Mouse (Mus musculus): Measurements from ENCODE around the gene Pm20d1.

Gene Pm20d1

DNA sequence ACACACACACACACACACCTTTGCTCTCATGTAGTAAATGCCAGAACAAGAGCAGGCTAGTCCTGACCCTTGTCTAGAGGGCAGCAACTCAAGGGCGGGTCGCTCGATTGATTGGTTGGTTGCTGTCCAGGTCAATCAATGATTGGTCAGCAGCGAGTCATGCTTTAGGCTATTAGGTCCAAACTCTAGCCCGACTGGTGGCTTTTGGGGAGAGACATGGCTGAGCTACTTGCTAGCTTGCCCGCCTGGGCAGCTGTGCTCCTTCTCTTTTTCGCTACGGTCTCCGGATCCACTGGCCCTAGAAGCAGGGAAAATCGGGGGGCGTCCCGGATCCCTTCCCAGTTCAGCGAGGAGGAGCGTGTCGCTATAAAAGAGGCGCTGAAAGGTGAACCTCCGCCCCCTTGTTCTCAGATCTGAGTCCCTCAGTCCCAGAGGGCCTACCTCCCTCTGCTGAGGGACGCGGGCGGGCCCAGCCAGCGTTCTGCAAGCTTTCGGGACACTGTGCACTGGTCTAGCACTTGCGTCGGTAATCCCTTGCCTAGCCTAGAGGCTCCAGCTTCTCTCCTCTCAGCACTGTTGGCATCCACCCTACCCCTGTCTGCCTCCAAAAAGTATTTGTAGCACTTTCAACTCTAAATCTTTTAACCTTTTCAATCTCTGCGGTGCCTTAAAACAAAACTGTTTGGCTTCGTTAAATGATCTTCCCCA, at the start of gene Pm20d1:
Gene Pm20d1 (plus strand): TSS at position 180 of the 708 bp plus-strand sequence.
- DNase-seq (ENCODE audit: low read depth), result no peak

DNA sequence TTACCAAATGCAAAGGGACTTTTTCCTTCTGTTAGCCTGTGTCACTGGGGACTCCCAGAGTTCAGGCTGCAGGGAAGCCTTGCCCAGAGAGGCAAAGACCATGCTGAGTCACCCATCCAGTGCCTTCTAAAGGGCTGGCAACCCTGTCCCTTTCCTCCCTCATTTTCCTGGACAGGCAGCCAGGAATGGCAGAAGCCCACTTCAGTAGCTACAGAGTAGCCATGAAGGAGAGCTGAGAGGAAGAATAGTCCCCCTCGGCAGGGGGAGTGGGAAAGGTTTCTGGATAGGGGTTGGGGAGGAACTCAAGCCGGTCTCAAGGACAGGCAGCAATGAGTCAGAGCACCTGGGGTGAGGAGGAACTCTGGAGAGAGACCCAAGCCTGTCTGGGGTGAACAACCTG, 49.4 kb upstream of the Pm20d1 start:
- DNase-seq (ENCODE audit: low read depth), result no peak

DNA sequence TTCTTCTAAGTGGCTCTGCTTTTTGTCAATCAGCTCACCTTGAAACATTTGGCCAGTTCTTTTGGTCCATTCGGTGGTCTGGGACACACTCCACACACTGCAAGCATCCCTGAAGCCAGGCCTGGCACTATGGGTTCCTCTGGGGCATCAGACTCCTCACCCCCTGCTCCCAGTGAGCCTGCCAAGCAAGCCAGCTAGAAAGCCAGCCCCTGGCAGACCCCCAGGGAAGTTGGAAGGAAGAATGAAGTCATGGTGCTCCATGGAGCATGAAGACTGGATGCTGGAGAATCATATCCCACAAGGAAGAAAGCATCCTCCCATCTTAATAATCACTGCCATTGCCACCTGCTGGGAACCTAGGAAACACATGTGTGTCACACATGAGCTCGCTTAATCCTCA, 48.5 kb upstream of the Pm20d1 start:
- DNase-seq (ENCODE audit: low read depth), result no peak

DNA sequence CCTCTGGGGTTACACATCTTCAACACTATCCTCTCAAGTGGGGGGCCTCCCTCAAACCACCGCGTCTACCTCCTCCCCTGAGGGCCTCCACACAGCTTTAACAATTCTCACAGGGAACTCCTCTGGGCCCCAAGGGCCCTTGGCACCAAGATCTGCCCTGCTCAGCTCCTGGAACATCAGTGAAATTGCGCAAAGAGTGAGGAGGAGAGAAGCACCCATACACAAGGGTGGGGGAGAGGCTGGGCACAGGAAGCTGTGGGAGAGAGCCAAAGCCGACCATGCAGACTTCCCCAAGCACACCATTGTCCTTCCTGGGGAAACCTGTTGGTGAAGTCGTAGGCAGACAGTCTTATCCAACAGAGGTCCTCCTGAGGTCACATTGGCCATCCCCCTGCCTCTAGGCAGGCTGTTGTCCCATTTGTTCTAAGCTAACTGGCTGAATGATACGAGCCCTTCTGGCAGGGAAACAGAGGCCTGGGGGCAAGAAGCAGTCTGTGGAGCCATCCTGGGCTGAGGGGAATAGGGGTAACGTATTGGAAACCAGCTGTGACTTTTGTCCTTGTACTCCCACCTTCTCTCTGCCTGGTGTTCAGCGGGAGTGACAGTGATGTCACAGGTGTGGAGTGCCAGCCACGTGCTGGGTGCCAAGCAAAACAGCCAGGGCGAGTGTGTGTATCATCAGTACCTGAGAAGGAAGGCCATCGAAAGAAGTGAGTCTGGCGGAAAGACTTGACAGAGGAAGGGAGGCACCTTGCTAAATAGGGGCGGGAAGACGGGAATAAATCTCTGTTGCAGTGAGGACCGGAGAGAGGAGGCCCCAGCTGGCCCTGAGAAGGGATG, 47.3 kb upstream of the Pm20d1 start:
- DNase-seq (ENCODE audit: low read depth), result no peak

DNA sequence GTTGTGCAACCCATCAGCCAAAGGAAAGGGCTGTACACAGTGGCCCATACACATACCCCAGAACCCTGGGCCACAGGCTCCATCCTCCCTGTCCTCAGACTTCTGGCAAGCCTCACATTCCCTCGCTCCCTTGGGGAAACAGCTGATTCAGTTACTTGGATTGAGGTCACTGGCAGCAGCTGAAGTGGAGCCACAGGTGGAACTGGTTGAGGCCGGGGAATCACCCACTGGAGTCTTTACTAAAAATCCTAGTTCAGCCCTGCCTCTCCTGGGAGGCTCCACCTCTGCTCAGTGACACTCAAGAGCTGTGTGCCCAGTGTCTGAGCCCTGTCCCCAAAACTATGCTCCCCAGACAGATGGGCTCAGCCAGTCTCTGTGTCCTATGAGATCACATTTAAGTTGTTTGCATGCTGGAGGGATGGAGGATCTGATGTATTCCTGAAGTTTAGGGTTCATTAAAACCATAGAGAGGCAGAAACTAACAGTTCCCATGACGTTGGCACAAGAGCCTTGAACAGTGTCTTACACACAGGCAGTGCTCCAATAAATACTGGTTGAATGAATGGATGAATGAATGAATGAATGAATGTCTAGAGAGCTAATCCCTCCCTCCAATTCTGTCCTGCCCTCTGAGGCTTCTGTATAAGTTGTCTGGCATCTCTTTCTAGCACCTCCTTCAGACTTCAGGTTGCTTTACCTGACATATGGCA, 45.8 kb upstream of the Pm20d1 start:
- DNase-seq (ENCODE audit: low read depth), result no peak

DNA sequence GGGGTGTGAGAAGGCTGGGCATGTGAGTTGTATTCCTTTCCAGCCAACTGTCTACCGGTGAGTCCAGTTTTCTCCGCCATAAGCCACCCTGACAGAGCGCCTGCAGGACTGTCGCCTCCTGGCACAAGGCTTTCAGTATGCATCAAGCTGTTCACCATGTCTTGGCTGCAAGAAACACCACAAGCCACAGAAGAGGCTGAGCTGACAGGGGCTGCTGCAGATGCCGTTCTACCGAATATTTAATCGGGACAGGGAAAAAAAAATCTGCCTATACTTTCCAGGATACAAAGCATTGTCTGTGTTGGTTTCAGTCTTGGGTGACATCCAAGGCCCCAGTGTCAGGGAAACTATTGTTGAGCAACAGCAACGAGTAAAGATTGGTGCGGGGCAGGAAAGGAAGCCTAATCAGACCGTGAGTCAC, 45.3 kb upstream of the Pm20d1 start:
- no peak for DNase-seq (ENCODE audit: low read depth)

DNA sequence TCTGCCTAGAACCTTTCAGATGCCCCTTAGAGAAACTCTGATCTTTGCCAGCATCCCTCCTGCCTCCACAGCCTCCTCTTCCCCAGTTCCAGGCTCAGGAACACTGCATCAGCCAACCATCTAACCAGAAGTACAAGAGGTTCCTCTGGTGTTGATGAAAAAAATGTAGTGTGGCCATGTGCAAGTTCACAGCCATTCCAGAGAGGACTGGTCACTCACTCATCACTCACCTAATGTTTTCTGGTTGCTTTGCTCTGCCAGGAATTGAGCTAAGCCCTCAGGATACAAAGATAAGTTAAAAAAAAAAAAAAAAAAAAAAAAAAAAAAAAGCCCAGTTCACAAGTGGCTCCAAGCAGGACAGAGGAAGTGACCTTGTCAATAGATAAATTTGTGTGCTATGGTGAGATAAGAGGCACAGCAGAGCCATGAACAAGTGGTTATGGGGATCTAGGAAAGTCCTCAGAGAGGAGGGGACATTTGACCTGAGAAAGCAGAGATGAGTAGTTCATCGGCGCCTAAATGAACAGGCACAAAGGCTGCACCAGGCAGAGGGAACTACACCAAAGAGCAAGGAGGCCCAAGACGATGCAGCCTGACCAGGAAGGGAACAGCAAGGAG, 42.9 kb upstream of the Pm20d1 start:
- no peak for DNase-seq (ENCODE audit: low read depth)

DNA sequence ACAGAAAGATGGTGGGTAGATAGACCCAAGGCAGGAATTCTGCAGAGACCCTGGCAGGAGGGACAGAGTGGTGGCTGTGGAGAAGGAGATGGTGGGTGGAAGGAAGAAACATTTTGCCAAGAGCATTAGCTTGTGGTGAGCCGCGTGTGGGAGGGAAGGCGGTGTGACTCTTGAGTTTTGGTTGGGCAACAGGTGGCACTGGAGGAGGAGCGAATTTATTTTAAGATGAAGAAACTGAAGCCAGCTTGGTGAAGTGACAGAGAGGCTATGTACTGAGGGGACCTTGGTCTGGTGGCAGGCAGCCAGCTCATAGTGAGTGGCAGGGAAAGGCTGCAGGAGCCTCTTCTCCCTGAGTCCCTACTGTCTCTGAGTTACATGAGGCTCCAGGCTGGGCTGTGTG, 42.3 kb upstream of the Pm20d1 start:
- no peak for DNase-seq (ENCODE audit: low read depth)

DNA sequence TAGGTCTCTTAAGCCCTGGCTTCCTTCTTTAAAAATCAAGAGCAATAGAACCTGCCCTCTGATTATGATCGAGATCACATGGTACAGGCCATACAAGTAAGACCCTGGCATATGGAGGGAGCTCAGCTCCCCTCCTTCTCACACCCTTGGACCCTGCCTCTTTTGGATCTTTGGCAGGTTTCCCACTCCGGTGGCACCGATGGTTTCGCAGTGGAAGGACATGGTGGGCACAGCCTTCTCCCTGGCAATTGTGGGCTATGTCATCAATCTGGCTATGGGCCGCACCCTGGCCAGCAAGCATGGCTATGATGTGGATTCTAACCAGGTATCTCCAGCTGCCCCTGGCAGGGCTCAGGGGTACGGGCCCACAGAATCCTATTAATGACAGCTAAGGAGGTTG, 40.0 kb upstream of the Pm20d1 start:
- DNase-seq (ENCODE audit: low read depth), result no peak

DNA sequence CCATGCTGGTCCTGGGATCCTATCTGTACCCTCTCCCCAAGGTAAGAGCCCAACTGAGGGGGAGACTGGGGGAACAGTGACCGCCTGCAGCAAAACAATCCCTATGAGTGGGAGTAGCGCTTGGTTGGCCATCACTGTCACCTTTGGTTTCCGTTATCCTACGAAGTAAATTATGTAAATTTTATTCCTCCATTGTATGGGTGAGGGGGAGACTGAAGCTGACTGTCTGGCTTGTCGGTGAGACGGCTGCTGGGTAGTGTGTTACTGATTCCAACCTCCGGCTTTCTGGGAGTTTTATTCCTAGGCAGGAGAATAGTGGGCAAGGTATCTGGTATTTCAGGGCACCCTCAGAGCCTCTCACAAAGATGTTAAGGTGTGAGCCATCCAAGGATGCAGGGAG, 38.4 kb upstream of the Pm20d1 start:
- DNase-seq (ENCODE audit: low read depth), result no peak

DNA sequence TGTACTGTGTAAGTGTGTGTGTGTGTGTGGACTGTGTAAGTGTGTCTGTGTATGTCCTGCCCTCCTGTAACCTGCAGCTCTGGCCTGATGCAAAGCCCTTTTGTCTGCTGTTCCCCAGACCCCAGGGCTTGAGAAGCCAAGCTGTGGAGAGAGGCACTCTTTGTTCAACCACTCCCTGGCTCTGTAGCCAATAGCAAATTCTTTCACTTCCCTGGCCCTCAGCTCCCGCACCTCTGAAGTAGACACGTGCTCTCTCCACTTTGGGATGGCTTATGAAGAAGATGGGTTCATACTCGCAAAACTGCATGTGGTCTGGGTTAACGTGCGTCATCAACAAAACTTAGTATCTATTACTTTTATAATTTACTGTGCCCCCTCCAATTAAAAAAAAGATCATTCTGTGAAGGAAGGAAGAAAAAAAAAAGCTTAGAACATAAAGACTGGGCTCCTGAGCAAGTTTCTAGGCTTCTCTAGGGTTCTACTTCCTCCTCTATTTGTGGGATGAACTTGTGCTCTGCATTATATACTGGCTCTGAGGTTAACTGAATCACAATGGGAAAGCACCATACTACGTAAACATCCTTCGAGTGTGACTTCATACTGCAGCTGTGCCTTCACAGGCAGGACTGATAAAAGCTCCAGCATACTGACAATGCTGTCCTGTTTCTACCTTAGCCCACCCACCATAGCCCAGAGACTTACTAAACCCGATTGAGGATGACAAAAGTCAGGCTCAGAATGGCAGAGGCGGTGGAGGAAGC, 37.3 kb upstream of the Pm20d1 start:
- no peak for DNase-seq (ENCODE audit: low read depth)

DNA sequence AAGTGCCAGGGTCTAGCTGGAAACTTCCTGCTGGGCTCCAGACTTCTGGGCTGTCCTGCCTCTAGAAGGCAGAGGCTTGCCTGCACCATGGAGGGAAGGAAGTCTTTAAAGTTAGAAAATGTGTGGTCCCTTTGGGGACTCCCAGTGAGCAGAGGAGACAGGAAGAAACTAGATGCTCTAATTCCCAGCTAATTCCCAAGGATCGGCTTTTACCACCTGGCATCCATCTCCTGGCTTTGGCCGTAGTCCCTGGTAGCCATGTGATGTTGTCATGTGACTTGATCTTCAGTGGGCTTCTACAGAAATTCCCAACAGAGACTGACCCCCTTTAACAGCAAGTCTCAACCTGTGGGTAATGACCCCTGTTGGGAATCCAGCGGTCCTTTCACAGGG, 36.8 kb upstream of the Pm20d1 start:
- no peak for DNase-seq (ENCODE audit: low read depth)

DNA sequence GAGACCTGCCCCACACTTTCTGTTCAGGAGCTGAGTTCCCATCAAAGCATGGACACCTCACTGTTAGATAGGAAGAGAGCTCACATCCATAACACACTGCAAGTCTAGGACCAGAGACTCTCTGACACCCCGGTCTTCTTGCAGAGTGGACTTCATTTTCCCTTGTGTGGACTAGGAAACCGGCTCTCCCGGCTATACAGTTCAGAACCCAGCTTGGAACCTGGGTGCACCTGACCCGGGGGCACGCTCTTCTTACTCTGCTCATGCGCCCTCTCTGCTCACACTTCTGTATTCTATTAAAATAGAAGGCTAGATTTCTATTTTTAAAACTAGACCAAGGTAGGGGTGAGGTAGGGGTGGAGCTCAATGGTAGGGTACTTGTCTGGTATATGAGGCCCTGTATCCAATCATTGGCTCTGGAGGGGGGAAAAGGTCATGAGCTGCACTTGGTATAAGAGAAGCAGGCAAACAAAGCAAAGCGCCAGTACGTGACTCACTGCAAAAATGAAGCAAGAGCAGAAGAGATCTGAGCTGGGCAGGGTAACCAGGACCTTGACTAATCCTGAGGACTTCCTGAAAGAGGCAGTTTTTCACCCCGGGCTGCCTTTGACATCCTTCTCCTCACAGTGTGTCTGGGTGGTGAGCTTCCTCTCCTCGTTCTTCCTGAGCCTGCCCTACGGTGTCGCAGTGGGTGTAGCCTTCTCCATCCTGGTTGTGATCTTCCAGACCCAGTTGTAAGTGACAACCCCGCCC, 35.9 kb upstream of the Pm20d1 start:
- no peak for DNase-seq (ENCODE audit: low read depth)

DNA sequence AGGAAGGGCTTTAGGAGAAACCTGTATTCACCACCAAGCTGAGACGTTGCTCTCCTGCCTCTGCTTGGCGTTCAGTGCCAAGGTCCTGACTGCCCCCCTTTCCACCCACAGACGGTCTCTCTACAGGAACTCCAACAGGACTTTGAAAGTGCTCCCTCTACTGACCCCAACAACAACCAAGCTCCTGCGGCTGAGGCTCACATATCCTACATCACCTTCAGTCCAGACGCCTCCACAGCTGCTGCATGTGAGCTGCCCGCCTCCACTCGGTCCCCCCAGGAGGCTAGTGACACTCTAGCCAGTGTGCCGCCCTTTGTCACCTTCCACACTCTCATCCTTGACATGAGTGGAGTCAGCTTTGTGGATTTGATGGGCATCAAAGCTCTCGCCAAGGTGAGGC, 33.5 kb upstream of the Pm20d1 start:
- no peak for DNase-seq (ENCODE audit: low read depth)

DNA sequence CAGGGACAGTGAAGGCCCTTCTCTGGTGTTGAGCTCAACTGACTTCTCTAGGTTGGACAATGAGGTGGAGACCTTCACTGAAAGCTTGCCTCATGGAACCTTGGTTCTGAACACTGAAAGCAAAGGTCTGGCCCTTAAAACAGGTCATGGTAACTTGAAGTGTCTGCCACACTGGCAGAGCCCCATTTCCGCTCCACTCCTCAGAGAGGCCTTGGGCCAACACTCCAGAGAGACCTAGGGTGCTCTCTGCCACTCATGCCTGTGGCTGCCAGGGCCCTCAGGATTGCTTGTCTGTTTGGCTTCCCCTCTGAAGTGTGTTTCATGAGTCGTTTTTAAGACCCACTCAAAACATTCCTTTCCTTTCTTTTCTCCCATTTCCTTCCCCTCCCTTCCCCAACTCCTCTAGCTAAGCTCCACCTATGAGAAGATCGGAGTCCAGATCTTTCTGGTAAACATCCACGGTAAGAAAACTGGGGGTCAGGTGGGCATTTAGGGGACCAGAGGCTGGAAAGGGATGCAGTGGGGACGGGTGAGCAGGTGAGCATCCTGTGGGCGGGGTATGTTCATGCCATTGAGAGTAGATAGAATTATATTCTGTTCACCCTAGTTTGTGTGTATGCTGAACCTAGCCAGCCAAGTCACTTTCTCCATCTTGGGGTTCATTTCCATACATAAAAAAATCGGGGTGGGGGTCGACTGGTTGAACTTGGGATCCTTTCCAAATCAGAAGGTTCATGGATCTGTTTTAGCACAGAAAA, 32.4 kb upstream of the Pm20d1 start:
- no peak for DNase-seq (ENCODE audit: low read depth)

DNA sequence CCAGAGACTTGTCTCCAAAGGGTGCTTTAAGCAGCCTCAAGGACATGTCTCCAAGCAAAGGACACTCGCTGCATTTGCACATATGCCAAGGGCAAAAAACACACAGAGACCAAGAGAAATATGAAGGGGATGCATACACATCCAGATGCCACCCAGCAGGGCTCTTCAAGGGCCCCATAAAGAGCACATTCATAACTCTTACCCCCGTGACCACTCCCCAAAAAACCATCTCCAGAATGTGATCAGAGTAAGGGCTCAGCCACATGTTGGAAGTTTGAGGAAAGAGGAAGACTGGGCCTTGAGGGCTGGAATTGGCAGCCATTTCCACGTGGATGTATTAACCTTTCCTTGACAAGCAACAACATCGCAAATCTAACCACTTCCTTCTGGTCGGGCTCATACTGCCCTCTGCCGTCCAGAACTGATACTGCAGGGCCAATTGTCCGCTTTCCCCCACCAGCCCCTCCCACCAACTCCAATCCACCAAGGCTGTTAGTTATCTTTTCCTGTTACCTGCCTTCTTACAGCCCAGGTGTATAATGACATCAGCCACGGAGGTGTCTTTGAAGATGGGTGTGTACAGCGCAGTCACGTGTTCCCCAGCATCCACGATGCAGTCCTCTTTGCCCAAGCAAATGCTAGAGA, 31.7 kb upstream of the Pm20d1 start:
- DNase-seq (ENCODE audit: low read depth), result peak; percentile 59

DNA sequence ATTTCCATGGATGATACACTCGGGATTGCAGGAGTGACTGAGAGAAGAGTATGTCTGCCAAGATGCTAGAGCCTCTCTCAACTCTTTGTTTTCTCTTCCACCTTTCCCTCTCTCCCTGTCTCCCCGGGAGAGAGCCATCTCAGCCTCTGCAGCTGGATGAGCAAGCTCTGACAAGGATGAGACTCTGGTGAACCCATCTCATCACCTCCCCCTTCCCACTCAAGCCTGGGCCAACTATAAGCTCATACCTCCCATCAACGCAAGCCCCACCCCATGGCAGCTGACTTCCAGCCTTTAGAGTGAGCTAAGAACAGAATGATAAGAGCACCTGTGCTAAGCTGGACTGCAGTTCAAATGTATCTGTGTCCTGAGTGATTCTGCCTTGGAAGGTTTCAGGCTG, 27.9 kb upstream of the Pm20d1 start:
- DNase-seq (ENCODE audit: low read depth), result no peak

DNA sequence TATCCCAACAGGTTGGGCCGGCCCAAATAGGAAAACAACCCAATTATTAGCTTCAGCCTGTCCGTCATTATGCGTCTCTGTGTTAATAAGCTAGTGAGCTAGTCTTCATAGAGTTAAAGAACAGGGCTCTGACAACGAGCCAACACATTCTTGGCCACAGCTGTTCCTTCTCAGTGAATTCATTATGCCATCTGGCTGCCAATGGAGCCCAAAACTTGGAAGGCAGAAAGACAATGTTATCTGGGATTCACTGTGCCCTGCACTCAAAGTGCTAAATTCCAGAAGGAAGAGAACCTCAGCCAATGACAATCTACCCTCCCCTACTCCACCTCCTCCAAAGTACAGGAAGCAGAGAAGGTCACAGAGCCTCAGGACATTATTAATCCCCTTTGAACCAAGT, 26.5 kb upstream of the Pm20d1 start:
- DNase-seq (ENCODE audit: low read depth), result no peak

DNA sequence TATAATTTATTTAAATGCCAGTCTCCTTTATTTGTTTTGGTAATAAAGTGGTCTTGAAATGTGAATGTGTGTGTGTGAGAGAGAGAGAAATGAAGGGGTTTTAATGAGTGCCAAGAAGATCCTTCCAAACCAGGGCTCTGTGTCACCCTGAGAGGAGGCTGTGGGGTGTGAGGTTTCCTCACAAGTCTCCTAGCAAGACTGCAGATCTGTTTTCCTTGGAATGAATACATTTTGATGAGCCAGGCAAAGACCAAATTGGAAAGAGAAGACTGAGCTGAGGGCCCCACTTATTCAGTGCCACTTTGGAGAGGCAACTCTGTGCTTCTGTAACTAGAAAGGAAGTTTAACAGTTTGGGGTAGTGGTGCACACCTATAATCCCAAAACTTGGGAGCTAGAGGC, 25.7 kb upstream of the Pm20d1 start:
- no peak for DNase-seq (ENCODE audit: low read depth)

DNA sequence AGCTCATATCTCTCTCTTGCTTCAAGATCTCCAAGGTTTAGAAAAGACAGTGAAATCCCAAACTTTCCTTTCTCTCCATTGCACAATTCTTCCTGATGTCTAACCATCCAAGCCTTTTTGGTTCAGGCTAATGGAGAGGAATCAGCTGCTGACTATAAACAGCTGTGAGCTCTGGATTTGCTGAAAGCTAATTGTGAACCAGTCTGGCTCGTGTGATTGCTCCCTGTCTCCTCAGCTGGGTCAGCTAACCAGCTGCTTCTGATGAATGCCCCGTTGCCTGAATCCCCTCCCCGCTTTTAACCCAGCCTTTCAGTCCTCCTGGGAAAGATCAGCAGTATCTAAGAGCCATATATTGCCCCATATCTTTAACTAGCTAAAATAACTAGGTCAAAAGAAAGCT, 2.6 kb upstream of the Pm20d1 start:
- DNase-seq (ENCODE audit: low read depth), result no peak

Data from c-Kit-positive CD71-negative TER-119-negative erythroid progenitor cells, embryonic 14.5 days (primary cell).